Mouse (Mus musculus) neural tube, embryonic 14.5 days (tissue): Measurements from ENCODE around the gene Wipi2. TPM values are rescaled to one million over a fixed set of nuclear protein-coding genes. Genes with fewer than 3 reads are reported as not detected.

Source experiments
- ATAC-seq: fragments of 200-750 bp; cut with Nextera tagmentation; 2 replicates; pipeline ENCODE4 v1.8.0; 2017; ENCODE audit warnings: low read depth, mild to moderate bottlenecking, moderate TSS enrichment, moderate library complexity
- H3K27ac ChIP-seq: fragments of 300-500 bp; sonication (generic); 2 replicates; pipeline ENCODE4 v1.5.1; 2014; ENCODE audit warnings: low read depth, mild to moderate bottlenecking, control low read depth, low read length, moderate library complexity, mixed read lengths
- H3K27me3 ChIP-seq: fragments of 300-500 bp; sonication (generic); 2 replicates; pipeline ENCODE4 v1.6.1; 2014; ENCODE audit warnings: low read length; ENCODE audit not compliant: control insufficient read depth, insufficient read depth
- H3K36me3 ChIP-seq: fragments of 300-500 bp; sonication (generic); 2 replicates; pipeline ENCODE4 v1.6.1; 2014; ENCODE audit warnings: low read length, mixed read lengths; ENCODE audit not compliant: control insufficient read depth, insufficient read depth
- H3K4me1 ChIP-seq: fragments of 300-500 bp; sonication (generic); 2 replicates; pipeline ENCODE4 v1.6.1; 2014; ENCODE audit warnings: low read length; ENCODE audit not compliant: control insufficient read depth, insufficient read depth
- H3K4me2 ChIP-seq: fragments of 300-500 bp; sonication (generic); 2 replicates; pipeline ENCODE4 v1.6.1; 2014; ENCODE audit warnings: mild to moderate bottlenecking, low read depth, low read length, control low read depth
- H3K4me3 ChIP-seq: fragments of 300-500 bp; sonication (generic); 2 replicates; pipeline ENCODE4 v1.5.1; 2014; ENCODE audit warnings: low read depth, low read length, control low read depth, mixed read lengths
- H3K9ac ChIP-seq: fragments of 300-500 bp; sonication (generic); replicated peaks from 2 replicates; pipeline ENCODE4 v1.6.1; 2014; ENCODE audit warnings: low read depth, mild to moderate bottlenecking, control low read depth, low read length, mixed read lengths
- H3K9me3 ChIP-seq: fragments of 300-500 bp; sonication (generic); 2 replicates; pipeline ENCODE4 v1.6.1; 2016; ENCODE audit warnings: low read length; ENCODE audit not compliant: control insufficient read depth
- WGBS: fragments of 180-500 bp; shearing (Covaris S2); extraction: QIAGEN DNeasy Blood & Tissue Kit; methylation state at CpG from one replicate; pipeline ENCODE4 v1.1.7; 2014; 5-methylcytosine and 5-hydroxymethylcytosine counted together
- polyA plus RNA-seq: library from polyadenylated mRNA; unstranded; fragments of >200 nt; fragmentation: Nextera tagmentation; extraction: Ambion mirVana; gene quantifications from 2 replicates; pipeline ENCODE4 v1.2.1, GENCODE M21; 2014

Gene Wipi2
- polyA plus RNA-seq, 1 experiment from 2014 or later = 40.4 TPM

DNA sequence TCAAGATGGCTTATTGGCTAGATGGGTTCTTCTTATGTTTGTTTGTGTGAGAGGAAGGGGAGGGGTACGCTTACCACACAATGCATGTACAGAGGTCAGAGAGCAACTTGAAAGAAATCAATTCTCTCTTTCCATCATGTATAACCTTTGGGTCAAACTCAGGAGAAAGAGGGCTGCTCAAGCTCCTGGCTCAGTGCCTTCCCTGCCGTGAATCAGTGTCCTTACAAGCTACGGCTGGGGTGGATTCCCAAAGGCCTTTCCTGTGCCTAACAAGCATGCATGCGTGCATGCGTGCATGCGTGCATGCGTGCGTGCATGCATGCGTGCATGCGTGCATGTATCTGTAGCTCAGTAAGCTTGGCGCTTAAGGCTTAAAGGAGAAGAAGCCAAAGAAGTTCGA lies 22.2 kb upstream of the Wipi2 start:
- H3K4me2 ChIP-seq = no peak overlapping the region

DNA sequence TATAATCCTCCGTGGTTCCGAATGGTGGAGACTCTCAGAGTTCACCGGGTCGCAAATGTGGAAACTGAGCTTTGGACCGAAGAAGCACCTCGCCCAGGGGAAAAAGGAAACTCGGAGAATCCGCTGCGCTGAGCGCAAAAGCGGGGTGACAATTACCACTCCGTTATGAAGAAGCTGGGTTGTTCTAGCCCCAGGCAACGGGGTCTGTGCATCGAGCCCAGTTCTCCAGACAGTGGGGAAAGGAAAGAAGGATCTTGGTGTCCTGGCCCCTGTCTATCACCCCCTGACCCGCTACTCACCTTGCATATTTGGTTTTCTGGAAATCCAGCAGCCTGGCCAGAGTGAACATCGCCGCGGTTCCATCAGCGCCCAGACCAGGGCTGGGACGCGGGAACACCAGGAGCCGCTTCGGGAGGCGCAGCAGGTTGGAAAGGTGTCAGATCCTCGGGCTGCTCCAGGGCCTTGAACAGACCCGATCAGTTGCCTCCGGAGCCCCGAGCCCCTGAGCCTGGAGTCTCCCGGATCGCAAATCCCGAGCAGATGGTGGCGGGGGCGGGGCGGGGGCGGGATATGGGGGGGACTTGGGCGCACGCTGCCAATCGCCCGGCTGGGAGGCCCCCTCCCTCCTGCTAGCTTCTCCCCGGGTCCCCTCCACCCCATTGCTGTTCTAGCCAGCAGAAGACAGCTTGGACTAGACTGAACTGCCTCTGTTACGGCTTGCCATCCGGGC lies 19.1 kb upstream of the Wipi2 start, which contains the start of gene Mmd2:
Mmd2 (minus strand) TSS at position 542 of the 730 bp plus-strand sequence.
- Histone ChIP-seq H3K4me2 (peak within 1 kb of the TSS; percentile 69), H3K9me3 (no peaks in the 10 kb centered on the region), H3K4me3 (peak within 1 kb of the TSS; percentile 42), H3K27ac (0 out of 2 replicates have a peak within 1 kb of the TSS, but pooled peaks have one; percentile 44), H3K27me3 (no peaks in the 10 kb centered on the region), H3K9ac (peak within 1 kb of the TSS; percentile 58), H3K4me1 (no peaks in the 10 kb centered on the region), H3K36me3 (no peaks in the 10 kb centered on the region)
- WGBS = 3% methylated on average over 42 of the region's 42 CpGs
- peak; percentile 75 for ATAC-seq

More for the DNA sequence above, 22.2 kb upstream of the Wipi2 start:
- no peak overlapping the region for H3K27ac ChIP-seq
- no peak overlapping the region for H3K4me3 ChIP-seq
- ATAC-seq = no peak
- WGBS = 85% methylated on average over 12 of the region's 12 CpGs
- H3K9me3 ChIP-seq = no peaks in the 10 kb centered on the region
- no peaks in the 10 kb centered on the region for H3K4me1 ChIP-seq
- H3K36me3 ChIP-seq = no peaks in the 10 kb centered on the region
- H3K27me3 ChIP-seq = no peaks in the 10 kb centered on the region
- no peak overlapping the region for H3K9ac ChIP-seq

GRCm38 (mm10) chr5:142608989-142609325 lies 18.5 kb upstream of the Wipi2 start:
- peak overlapping the region; percentile 69 for H3K4me2 ChIP-seq
- H3K4me3 ChIP-seq = peak overlapping the region; percentile 42
- H3K36me3 ChIP-seq = no peaks in the 10 kb centered on the region
- peak overlapping the region; percentile 58; the same call in 1 of the 2 replicates for H3K9ac ChIP-seq
- ATAC-seq = no peak
- no peak overlapping the region for H3K27ac ChIP-seq
- no peaks in the 10 kb centered on the region for H3K9me3 ChIP-seq
- 4% methylated on average over 4 of the region's 4 CpGs for WGBS
- H3K27me3 ChIP-seq = no peaks in the 10 kb centered on the region
- no peaks in the 10 kb centered on the region for H3K4me1 ChIP-seq

DNA sequence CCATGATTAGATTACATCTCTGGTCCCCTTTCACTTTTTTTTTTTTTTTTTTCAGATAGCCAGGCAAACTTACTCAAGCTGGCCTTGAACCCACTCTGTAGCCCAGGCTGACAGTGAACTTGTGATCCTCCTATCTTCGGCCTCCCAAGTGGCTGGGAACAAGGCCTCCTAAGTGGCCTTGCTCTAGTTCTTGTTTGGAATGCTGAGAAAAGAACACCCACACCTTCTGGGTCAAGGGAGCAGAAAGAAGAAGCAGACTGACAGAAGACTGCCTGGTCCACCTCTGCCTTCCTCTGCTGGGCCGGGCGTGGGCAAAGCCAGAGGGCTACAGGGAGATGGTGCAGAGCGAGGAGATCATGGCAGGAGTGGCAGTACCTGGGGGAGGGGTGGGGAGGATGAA lies 17.1 kb upstream of the Wipi2 start:
- Histone ChIP-seq H3K36me3 (no peaks in the 10 kb centered on the region), H3K4me1 (no peaks in the 10 kb centered on the region), H3K27ac (no peak overlapping the region), H3K9me3 (no peaks in the 10 kb centered on the region), H3K9ac (no peak overlapping the region), H3K4me3 (no peak overlapping the region), H3K4me2 (no peak overlapping the region), H3K27me3 (no peaks in the 10 kb centered on the region)
- WGBS = 93% methylated on average over 4 of the region's 4 CpGs
- no peak for ATAC-seq

DNA sequence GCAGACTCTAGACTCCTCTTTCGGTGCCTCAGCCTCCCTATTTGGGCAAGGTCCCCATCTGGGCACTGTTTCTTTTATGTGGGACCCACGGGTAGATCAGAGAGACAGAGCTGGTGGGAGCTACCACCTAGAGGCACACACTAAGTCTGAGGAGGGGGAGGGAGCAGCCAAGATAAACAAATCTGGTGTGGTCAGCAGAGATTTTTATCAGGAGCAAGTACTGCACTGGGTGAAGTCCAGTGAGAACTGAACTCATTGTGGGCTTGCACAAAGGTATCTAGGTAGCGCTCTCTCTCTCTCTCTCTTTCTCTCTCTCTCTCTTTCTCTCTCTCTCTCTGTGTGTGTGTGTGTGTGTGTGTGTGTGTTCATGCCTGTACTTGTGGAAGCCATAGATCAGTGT lies 13.0 kb upstream of the Wipi2 start:
- no peak overlapping the region for H3K27ac ChIP-seq
- no peak overlapping the region for H3K9ac ChIP-seq
- H3K4me2 ChIP-seq = no peak overlapping the region
- ATAC-seq = no peak
- H3K9me3 ChIP-seq = no peaks in the 10 kb centered on the region
- H3K27me3 ChIP-seq = no peaks in the 10 kb centered on the region
- H3K4me1 ChIP-seq = no peaks in the 10 kb centered on the region
- 79% methylated on average over 3 of the region's 3 CpGs for WGBS
- no peaks in the 10 kb centered on the region for H3K36me3 ChIP-seq
- no peak overlapping the region for H3K4me3 ChIP-seq

GRCm38 (mm10) chr5:142615638-142616037 lies 11.9 kb upstream of the Wipi2 start:
- Histone ChIP-seq H3K4me2 (no peak overlapping the region), H3K27ac (no peak overlapping the region), H3K9ac (no peak overlapping the region), H3K4me3 (no peak overlapping the region), H3K9me3 (no peaks in the 10 kb centered on the region), H3K36me3 (no peaks in the 10 kb centered on the region), H3K27me3 (no peaks in the 10 kb centered on the region), H3K4me1 (no peaks in the 10 kb centered on the region)
- no peak for ATAC-seq
- WGBS = 94% methylated on average over 4 of the region's 4 CpGs

GRCm38 (mm10) chr5:142616326-142616725 lies 11.2 kb upstream of the Wipi2 start:
- no peaks in the 10 kb centered on the region for H3K4me1 ChIP-seq
- no peak for ATAC-seq
- no peaks in the 10 kb centered on the region for H3K9me3 ChIP-seq
- no peak overlapping the region for H3K9ac ChIP-seq
- H3K27ac ChIP-seq = no peak overlapping the region
- no peak overlapping the region for H3K4me2 ChIP-seq
- no peaks in the 10 kb centered on the region for H3K36me3 ChIP-seq
- H3K4me3 ChIP-seq = no peak overlapping the region
- WGBS = 56% methylated on average over 6 of the region's 6 CpGs
- H3K27me3 ChIP-seq = no peaks in the 10 kb centered on the region

- no peaks in the 10 kb centered on the region for H3K36me3 ChIP-seq
- no peaks in the 10 kb centered on the region for H3K27me3 ChIP-seq
- H3K4me3 ChIP-seq = no peak overlapping the region
- ATAC-seq = peak; percentile 75
- 22% methylated on average over 5 of the region's 5 CpGs for WGBS
- no peak overlapping the region for H3K27ac ChIP-seq
- no peak overlapping the region for H3K9ac ChIP-seq
- H3K4me2 ChIP-seq = no peak overlapping the region
- H3K9me3 ChIP-seq = no peaks in the 10 kb centered on the region
- H3K4me1 ChIP-seq = no peaks in the 10 kb centered on the region
Measured at GRCm38 (mm10) chr5:142619866-142620265, 7.6 kb upstream of the Wipi2 start.

DNA sequence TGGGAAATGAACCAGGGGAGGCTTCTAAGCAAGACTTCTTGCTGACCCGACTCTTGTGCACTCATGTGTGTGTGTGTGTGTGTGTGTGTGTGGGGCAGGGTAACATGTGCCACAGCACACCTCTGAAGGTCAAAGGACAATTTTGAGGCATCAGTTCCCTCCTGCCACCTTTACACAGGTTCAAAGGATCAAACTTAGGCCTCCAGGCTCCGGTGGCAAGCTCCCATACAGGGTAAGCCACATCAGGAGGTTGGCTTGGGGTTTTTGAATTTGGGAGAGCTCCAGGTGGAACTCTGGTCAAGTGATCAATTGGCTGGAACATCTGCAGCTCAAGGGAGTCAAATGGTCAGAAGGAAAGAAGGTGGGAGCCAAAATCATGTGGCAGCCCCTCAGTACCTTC lies 6.1 kb upstream of the Wipi2 start:
- Histone ChIP-seq H3K4me3 (no peak overlapping the region), H3K36me3 (no peaks in the 10 kb centered on the region), H3K4me2 (no peak overlapping the region), H3K9me3 (no peaks in the 10 kb centered on the region), H3K27me3 (no peaks in the 10 kb centered on the region), H3K4me1 (no peaks in the 10 kb centered on the region), H3K9ac (no peak overlapping the region), H3K27ac (no peak overlapping the region)
- 76% methylated on average over 2 of the region's 2 CpGs for WGBS
- ATAC-seq = no peak
